Mouse (Mus musculus): ENCODE measurements around the gene Car5a.
A peak's percentile ranks its signal among the peaks of the same experiment; 100 is the strongest.

Gene Car5a

DNA sequence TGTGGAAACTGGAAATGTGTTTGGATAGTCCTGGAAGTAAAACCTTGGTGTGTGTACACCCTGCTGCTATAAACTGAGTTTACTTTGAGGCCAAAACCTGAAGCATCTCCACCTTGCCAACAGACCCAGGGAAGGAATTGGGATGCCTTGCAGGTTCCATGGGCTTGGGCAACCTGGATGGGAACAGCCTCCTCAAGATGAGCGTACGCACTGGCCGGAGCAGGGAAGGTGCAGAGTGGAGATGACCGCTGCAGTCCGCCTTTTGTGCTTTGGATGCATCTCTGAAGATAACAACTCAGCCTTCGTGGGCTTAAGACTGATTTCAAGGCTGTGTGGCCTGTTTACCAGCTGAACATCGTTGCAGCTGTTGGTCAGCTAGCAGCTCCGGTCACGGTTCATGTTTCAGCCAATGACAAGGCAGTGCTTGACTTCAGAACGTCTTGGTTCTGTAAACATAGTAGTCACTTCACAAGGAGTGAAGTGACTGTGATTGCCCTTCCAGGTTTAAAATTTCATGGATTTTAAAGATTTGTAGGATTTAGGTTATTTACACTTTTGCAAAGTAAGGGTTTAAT lies 10.4 kb upstream of the Car5a start:
- DNase-seq = no peak

DNA sequence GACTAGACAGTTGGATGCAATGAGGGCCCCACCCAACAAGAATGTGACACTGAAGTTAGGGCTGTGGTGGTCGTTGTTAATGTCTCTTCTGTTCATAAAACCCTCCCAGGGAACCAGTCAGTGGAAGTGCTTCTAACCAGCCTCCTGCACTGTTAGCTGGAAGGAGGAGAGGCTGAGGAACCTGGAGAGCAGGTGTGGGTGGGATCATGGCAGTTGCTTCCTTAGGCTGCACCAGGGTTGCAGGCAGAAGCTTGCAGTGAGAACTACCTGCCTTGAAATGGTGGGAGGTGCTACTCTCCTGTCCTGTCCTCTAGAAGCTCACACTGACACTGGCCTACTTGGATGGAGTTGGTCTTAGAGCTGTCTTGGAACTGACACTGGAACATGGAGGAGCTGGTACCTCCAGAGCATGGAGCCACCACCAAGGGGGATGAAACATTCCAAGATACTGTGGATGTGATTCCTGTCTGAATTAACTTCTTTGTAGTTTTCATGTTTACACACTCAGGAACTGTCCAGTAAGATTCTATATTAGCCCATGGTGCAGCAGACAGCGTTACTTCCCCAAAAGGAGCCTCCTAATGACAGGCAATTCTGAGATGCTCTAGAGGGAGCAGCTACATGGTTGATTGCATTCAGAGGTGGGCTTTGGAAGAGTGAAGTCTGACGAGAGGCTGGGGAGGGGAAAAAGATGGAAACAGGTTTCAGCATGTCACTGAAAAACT lies 9.3 kb upstream of the Car5a start:
- DNase-seq = no peak

DNA sequence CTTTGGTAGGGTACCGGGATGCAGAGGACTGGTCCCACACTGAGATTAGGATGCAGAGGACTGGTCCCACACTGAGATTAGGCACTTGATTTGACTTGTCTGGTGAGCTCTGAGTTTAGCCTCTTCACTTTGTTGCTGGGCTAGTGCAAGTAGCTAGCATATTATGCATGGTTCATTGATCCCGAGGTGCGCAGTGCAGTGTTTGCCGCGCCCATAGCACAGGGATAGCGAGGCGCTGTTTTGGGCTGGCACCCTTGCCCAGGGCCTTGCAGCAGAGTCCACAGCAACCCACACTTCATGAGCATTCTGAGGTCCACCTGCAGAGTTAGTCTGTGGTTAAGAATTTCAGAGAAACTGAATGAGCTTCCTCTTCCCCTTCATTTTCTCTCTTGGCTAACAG lies 8.1 kb upstream of the Car5a start:
- DNase-seq = no peak

DNA sequence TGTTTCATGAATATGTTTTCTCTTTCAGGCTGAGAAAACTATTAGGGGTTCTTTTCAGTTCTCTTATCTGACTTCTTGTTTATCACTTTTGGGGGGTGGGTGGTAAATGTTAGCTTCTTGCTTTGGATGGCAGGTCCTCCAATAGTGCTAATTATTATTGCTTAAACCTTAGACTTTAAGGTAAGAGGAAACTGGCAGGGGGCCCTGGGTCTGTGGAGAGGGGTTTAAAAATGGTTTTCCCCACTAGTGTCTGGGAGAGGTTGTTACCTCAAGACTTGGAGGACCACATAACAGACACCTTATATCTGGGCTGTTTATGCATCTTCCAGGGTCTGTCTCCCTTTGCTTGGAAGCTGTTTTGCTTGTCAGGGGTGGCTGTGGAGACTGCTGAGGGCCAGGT lies 7.4 kb upstream of the Car5a start:
- no peak for DNase-seq

DNA sequence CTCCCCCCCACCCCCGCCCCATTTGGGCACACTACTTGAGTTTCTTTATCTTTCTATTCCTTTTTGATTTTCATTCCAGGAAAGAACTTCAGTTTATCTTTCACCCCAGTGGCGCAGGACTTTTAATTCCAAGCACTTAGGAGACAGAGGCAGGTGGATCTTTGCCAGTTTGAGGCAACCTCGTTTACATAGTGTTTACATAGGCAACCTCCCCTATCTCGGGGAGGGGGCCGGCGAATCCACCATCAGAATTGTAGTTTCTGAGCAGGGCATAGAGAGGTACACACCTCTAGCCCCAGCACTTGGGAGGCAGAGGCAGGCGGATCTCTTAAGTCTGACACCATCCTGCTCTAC lies 6.9 kb upstream of the Car5a start:
- DNase-seq = no peak

DNA sequence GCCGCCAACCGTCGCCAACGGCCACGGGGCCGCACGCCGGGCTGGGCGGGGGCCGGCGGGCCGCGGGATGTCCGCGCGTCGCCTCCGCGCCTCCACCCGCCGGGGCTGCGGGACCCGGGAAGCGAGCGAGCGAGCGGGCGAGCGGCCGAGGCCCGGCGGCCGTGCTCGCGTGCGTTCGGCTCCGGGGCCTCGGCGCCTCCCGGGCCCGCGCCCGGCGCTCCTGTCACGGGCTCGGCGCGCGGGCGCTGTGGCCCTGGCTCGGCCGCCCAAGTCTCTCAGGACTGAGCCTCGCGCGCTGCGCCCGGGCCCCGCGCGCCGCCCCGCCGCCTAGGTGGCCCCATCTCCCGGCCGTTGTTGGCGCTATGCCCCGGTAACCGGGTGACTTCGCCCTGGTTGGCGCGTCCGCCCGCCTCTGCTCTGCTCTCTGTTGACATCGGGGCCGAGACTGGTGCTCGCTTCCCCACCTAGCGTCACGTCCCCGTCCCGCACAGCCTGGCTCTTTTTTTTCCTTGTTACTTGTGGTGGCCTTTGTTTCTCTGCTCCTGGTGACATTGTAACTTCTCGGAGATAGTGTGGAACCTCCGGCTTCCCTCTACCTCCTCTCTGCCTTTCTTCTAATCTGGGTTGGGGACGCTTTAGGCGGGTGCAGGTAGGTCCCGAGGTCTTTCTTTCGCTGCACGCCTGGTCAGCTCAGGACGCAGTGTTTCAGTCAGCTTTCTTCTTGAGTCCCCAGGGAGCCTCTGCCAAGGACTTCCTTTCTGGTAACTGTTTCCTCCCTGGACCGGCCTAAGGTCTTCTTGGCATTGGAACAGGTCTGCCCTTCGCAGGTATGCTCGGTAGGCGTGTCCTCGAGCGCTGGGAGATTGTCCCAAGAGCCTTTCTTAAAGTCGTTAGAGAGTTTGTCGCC lies 6.3 kb upstream of the Car5a start:
- DNase-seq = peak; percentile 76 to 82

DNA sequence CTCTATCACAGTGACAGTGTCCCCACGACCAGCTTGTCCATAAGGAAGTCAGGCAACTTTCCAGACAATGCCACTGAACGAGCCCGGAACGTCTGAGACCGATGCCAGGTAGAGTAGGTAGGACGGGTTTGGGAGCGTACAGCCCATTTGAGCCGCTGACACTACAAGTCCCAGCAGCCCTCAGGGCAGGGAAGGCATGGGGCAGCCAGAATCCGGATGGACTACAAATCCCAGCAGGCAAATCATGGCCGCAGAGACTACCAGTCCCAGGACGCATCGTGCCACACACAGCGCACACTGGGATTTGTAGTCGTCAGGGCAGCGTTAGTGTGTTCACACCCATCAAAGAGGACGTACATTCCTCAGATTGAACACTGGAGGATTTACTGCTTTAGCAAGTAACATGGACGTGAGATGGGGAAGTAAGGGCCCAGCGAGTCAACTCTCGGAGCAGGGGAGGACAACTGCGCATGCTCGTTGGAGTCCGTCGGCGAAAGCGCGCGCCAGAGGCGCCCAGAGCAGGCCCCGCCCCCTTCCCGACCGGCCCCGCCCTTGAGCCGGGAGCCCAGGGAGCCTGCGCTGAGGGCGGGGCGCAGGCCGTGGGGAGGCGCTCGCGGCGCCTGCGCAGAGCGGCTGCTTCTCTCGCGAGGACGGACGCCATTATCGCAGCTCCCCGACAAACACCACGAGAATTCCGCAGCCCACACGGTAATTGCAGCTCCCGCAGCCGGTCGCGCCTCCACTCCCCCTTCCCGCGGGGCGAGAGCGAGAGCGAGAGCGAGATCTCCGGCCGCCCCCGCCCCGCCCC lies 5.4 kb upstream of the Car5a start:
- peak; percentile 98 for DNase-seq

DNA sequence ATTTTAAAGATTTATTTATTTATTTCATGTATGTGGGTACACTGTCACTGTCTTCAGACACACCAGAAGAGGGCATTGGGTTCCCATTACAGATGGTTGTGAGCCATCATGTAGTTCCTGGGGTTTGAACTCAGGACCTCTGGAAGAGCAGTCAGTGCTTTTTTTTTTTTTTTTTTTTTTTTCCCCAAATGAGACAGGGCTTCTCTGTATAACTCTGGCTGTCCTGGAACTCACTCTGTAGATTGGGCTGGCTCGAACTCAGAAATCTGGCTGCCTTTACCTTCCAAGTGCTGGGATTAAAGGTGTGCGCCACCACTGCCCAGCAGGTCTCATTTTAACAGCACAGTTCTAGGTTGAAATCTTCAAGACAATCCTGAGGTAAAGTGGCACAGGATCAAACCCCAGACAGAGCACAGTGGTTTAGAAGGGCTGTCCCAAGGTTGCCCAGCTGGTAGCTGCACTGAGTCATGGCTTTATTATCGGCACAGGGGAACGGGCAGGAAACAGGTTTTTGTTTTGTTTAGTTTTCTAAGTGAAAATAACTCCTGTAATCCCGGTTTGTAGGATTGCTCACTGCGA lies 4.6 kb upstream of the Car5a start, which contains the start of gene Banp:
Gene Banp (plus strand): TSS at position 529 of the 579 bp plus-strand sequence.
- DNase-seq = no peak

DNA sequence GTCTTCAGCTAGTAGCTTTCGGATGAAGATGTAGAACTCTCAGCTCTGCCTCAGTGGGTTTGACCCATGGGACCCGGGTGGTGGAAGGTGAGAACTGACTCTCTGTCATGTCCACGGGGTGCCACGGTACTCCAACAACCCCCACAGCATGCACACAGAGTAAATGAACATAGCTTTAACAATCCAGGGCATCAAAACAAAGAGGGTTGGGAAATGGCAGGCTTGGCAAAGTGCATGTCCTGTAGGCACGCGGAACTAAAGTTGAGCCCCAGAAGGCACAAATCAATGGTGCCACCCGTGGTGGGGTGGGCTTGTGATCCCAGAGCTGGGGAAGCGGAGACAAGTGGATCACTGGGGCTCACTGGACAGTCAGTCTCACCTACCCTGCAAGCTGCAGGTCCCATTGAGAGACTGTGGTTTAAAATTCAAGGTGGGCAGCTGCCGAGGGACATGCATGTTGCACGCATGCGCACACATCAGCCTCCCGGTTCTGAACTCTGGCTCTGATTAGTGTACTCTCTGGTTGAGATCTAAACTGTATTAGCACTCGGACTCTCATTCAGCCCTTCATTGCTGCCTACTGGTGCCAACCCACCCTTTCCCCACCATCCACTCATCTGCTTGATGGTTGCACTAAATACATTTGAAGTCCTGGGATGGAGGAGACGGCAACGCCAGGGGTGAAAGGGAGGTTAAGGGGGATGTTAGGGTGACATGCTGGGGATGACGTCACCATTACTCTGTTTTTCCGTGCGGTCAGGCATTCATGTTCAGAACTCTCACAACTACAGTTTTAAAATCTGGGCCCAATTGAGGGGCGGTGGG lies 3.8 kb upstream of the Car5a start:
- no peak for DNase-seq

DNA sequence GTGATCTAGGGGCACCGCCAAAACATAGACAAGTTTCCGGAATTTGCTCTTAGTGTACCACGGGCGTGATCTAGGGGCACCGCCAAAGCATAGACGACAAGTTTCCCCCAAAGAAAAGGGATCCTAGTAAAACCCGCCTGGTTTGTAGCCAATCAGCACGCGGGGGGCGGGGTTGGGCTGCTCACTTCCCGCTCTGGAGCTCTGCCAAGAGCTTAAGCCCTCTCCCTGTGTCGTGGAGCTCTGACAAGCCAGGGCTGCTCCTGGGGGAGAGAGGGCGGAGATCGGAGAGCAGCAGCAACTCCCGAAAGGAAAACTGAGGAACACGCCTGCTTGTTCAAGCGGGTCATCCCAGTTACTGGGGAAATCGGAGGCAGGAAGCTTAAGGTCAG lies 3.0 kb upstream of the Car5a start:
- peak; percentile 88 to 93 for DNase-seq

DNA sequence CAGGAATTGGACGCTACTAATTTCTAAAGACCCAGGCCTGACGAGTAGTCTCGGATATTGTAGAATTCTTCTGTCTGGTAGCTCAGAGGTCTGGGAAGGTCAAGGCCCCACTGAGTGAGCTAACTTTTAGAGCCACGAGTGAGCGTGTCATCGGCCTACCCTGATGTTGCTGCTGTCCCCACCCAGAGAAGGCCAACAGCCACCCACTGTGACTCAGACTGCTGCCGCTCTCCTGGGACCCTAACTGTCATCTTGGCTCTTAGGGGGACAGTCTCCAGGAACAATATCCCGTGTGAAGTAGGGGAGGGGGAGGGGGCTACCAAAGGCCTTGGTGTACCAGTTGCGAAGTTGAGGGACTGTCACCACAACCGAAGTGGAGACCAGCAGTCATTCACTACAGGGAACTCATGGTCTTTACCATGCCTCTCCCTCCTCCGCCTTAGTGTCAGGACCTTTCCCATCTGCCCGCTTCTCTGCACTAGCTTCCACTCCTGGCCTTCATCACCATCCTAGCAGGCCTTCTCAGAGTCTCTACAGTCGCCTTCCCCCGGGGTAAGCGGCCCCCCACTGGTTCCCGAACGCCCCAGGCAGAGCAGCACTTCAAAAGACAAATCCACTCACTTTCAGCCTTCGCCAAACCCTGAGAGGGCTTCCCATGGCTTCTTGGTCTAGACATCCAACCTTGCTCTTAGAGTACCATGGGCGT lies 2.5 kb upstream of the Car5a start:
- DNase-seq = no peak

DNA sequence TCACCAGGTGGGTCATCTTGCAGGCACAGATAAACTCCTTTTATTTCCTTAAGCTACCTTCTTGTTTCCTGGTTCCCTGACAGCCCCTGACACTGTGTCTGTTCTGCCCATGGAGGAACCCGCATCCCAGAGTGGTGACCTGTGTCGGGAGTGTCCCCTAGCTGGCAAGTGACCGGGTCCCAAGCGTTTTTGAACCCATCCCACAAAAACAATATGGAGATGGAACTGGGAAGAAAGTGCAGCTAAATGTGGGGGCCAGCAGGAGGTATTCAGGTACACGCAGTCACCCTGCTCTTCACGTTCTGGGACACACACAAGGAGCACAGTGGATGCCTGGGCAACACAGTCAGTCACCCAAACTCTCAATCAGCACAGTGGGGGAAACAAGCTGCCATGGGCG lies 1.6 kb upstream of the Car5a start:
- DNase-seq = no peak

DNA sequence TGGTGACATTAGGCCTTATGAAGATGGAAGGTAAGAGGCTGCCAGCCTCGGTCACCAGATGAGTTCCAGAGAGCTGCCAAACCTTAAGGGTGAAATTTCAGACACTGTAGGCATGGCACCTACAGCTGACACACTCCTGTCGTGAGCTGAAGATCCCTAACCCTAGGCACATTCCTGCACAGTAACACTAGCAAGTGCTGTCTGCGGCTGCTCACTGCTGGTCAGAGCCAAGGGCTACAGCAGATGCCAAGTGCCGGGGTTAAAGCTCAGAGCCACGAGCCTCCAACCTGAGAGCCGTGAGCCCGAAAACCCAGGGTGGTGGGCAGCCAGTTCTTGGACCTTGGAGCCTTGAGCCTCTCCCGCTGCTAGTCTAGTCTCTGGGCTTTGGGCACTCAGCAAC lies 988 bp downstream of the Car5a start:
- no peak for DNase-seq

DNA sequence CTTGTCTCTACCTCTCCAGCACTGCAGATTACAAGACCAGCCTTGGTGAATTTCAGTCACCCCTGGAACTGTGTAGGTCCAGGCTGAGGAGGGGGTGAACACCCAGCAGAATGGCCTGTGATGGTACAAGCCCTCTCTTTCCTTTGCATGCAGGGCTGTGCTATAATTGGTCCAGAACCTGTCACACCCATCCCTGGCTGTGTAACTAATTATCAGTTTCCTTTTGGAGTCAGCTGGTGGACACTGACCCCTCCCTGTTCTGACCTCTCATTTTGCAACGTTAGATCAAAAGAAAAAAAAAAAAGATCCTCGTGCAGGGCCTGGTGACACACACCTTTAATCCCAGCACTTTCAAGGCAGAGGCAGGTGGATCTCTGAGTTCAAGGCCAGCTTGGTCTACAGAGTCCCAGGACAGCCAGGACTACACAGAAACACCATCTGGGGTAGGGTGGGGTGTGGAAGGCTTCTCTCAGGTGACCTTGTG lies 1.6 kb downstream of the Car5a start:
- DNase-seq = no peak

DNA sequence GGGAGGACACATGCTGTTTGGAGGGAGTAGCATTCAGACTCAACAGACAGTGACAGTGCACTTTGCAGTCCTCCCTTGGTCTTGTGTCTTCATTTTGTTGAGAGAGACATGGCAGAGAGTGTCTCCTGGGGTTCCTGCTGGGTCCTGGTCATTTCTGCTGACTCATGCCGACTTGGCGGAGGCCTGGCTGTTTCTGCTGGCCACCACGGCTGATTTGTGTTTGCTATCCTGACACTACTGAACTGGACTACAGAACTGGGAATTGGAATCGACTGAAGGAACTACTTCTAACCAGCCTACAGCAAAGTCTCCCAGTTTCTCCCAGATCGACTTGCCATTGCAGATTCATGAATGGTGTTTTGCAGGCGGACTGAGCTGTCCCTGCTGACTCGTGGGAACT lies 6.0 kb downstream of the Car5a start:
- DNase-seq = no peak

DNA sequence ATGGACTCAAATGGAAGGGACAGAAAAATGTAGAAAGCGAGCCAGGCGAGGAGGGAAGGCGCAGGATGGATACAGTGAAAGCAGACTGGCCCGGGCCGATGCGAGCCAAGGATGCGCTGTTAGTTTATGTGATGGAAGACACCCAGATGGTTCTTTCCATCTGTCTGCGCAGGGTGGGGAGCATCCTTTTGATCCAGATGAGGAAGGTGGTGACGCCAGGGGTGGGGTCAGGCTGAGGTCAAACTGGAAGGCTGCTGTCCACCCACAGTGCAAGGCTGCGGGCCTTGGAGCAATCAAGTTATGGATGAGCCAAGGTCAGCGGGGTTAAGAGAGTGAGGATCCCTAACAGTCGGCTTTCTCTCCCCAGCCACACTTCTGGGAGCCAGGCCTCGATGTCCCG lies 8.3 kb downstream of the Car5a start:
- DNase-seq = peak in 1 of 2 experiments; percentile 36

DNA sequence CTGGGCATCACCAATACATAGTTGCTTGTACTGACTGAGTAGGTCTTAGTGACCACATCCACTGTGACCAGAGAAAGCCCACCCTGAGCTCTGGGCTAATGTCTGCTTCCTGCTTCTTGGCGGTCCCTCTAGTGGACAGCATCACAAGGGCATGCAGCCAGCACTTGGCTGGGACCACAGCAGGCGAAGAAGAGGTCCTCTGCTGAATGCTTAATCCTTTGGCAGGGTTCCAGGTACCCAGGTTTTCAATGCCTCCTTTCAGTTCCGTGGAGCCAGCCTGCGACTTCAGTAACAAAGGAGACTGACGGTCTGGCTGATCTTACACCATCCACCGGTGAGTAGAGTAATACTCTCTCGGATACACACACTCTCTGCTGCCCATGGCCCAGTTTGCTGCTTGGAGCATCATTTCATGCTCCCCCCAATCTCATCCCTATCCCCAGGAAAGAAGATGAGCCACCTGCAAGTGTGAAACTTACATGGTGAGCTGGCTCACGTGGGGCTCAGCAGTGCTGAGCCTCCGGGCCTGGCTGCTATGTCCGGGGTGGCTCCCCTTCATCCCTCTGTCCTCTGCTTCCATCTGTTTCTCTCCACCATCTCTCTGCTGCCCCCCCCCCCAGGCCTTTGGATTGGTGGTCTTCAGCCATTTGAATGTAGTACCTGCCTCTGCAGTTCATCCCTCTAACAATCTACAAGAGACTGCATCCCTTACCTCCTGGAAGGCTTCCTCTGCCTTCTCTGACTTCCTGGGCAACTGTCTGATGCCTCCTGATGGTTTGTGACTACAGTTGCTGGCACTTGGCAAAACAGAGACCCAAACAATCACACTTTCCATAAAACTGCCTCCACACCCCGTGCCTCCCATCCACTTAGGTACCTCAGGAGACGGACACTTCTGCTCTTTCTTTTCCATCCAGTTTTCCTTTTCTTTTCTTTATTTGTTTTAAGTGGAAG lies 9.1 kb downstream of the Car5a start:
- DNase-seq = no peak

DNA sequence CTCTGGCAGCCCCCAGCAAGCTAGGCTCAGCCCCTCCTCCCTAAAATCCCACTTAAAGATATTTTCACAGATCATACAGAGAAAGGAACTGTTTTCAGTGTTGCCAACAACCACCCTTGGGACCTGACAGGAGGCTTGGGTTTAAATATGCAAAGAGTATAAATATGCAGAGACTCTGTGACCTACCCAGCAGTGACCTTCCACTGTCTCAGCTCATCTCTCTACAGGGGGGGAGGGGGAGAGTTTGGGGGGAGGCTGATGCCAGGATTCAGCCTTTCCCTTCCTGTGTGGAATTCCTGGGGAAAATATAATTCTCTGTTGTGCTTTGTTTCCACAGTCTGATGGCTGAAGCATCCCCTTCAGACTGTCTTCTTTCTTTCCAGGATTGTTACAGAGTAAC lies 9.8 kb downstream of the Car5a start:
- no peak for DNase-seq

DNA sequence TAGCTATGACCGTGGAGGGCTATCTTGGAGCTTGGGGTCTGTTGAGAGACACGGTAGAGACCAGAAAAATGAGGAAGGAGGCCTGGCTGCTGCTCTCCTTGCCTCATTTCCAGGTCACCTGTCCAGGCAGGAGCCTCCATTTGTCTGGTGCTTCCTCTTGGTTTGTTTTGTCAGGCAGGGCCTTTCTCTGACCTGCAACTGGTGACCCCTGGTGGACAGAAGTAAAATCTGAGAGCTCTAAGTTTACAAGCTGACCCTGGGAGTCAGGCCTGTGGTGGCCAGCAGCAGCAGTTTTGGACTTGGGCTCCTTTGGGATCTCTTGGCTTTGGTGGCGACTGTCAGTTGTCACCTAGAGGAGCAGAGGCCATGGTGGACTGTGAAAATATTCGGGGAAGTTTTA lies 10.2 kb downstream of the Car5a start:
- peak in 1 of 2 experiments; percentile 55 for DNase-seq
